In the genomic region with DNA sequence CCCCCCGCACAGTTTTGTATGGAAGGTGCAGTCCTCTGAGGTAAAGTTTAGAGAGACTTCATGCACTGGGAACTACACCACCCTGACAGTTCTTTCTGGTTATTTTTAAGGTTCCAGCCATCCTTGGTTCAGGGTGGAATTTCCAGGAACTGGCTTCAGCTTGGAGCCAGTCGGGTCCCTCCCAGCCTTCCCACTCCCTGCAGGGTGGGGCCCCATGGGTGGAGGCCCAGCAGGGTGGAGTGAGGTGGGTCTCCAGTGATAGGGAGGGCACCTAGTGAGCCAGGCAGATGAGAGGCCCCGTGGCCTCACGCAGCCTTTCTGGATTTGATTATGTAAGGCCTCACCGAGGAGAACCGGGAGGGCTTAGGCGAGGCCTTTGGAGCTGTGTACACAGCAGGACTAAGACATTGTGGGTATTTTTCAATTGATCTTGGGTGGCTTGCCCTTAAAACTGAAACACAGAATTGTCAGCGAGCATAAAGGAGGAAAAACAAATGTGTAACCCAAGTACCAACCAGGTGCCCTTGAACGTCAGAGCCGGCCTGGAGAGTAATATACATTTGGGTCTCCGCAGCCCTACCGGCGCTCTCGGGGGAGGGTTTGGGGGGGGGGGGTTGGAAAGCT, we compare ENCODE assay signal across 8 mouse cellular contexts. TPM values are rescaled to one million over a fixed set of nuclear protein-coding genes. Genes with fewer than 3 reads are reported as not detected.
A peak's percentile ranks its signal among the peaks of the same experiment; 100 is the strongest.
DNase-seq lines count a peak whose midpoint lies in the region; ATAC-seq and TF ChIP-seq lines count a peak whose summit lies in the region.

No protein-coding gene starts in this region.

- TF ChIP-seq POLR2A in testis, adult 2 months (IDR thresholded peaks at IDR 0.05; ENCODE audit: control insufficient read depth, low read depth, low read length) = no peak

- 7% methylated on average over 14 of the region's 14 CpGs for WGBS in lung, embryonic 16.5 days

- no peaks in the 10 kb centered on the region for H3K27me3 ChIP-seq in testis, adult 2 months (ENCODE audit: control insufficient read depth, insufficient read depth, low read length)
- H3K27me3 ChIP-seq in lung, embryonic 16.5 days (ENCODE audit: control insufficient read depth, insufficient read depth, low read depth, low read length) = no peaks in the 10 kb centered on the region

- ATAC-seq in lung, embryonic 16.5 days (ENCODE audit: low read depth) = peak; percentile 59

- no peaks in the 10 kb centered on the region for H3K9me3 ChIP-seq in lung, embryonic 16.5 days (ENCODE audit: control insufficient read depth, low read length)

- H3K9ac ChIP-seq in lung, embryonic 16.5 days (ENCODE audit: low read length) = peak overlapping the region; percentile 68

- TF ChIP-seq CTCF in testis, adult 2 months (IDR thresholded peaks at IDR 0.05; ENCODE audit: control insufficient read depth, insufficient read depth, insufficient replicate concordance, low read depth, low read length) = no peak

- H3K4me1 ChIP-seq in testis, adult 2 months (ENCODE audit: control insufficient read depth, insufficient read depth, low read length) = peaks cover 15% of the 10 kb centered on the region
- peaks cover 74% of the 10 kb centered on the region for H3K4me1 ChIP-seq in lung, embryonic 16.5 days (replicated peaks; ENCODE audit: control insufficient read depth, insufficient read depth, low read length)

- H3K4me2 ChIP-seq in lung, embryonic 16.5 days (ENCODE audit: low read depth, low read length) = peak overlapping the region; percentile 65

- H3K27ac ChIP-seq in testis, adult 2 months (ENCODE audit: control insufficient read depth, insufficient read depth, low read depth, low read length) = peak overlapping the region; percentile 37
- H3K27ac ChIP-seq in lung, embryonic 16.5 days (ENCODE audit: low read length) = peak overlapping the region; percentile 98

- no peak for DNase-seq in testis, postnatal 10 days (ENCODE audit: low spot score)
- DNase-seq in embryo, embryonic 10.5 days (ENCODE audit: low spot score) = peak; percentile 56
- DNase-seq in heart, adult 9 months (ENCODE audit: low spot score in 2 of 2) = peak; percentile 84 to 87
- peak; percentile 61 to 73 for DNase-seq in kidney, adult 8-10 months
- peak; percentile 80 to 83 for DNase-seq in spleen, postnatal 10 days (ENCODE audit: low spot score in 2 of 2)
- DNase-seq in right cerebral cortex, postnatal 14 days = no peak

- H3K4me3 ChIP-seq in testis, adult 2 months (ENCODE audit: control insufficient read depth, low read depth, low read length) = no peak overlapping the region
- H3K4me3 ChIP-seq in lung, embryonic 16.5 days (ENCODE audit: low read length) = peak overlapping the region; percentile 35

- H3K36me3 ChIP-seq in testis, adult 2 months (ENCODE audit: control insufficient read depth, insufficient read depth, low read length) = no peaks in the 10 kb centered on the region
- no peaks in the 10 kb centered on the region for H3K36me3 ChIP-seq in lung, embryonic 16.5 days (ENCODE audit: control insufficient read depth, insufficient read depth, low read length)

RNA-seq across cellular contexts. Expression of a gene that starts 8.4 kb away (rescaled TPM):
- 4.9 and 5.8 TPM in 2 replicates for polyA plus RNA-seq in testis, adult 2 months (2012; rRNA removed)
- 53.8 and 61.5 TPM in 2 replicates for polyA plus RNA-seq in lung, embryonic 16.5 days (2015; fragmentation: Nextera tagmentation; extraction: Ambion mirVana)

Comparison
In these comparisons a context has a peak if more than half of its experiments do, and no peak if none do; other contexts are left out.
1. DNase-seq: peak in embryo, embryonic 10.5 days (single experiment), heart, adult 9 months (2 of 2), kidney, adult 8-10 months (2 of 2) and spleen, postnatal 10 days (2 of 2); none in testis, postnatal 10 days (single experiment) and right cerebral cortex, postnatal 14 days (single experiment).